Mouse (Mus musculus): Measurements from ENCODE around the gene Ghrh.

- TF ChIP-seq GATA1 (IDR thresholded peaks at IDR 0.05; ENCODE audit: borderline replicate concordance, low read length) (no peak), FLI1 (IDR thresholded peaks at IDR 0.05; ENCODE audit: low read length) (no peak)
Measured at GRCm38 (mm10) chr2:157339532-157339931, 7.8 kb downstream of the Ghrh start.
